Mouse (Mus musculus): Measurements from ENCODE around the gene Creb3l4. TPM values are rescaled to one million over a fixed set of nuclear protein-coding genes. Genes with fewer than 3 reads are reported as not detected.

Gene Creb3l4
- polyA plus RNA-seq, 1 experiment from 2014 or later: 3.8 TPM

DNA sequence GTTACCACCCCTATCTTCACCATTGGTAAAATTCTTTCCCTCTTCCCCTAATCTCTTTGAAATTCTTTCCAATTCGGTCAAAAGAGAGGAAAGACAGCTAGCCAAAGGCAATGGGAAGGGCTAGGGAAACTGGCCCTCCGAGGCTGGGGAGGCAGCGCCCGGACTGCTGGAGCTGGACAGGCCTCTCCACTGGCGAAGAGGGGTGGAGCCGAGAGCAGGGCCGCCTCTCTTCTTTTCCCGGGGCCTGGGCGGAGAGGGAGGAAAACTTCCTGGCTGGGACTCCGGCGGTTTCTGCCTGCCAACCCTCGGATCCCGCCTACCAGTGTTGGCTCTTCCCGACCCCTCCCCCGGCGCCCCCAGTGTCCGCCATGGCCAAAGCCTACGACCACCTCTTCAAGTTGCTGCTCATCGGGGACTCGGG lies 22.8 kb downstream of the Creb3l4 start:
- Histone ChIP-seq H3K9me3 (no peaks in the 10 kb centered on the region), H3K4me3 (peak overlapping the region; percentile 36), H3K4me1 (peaks cover 11% of the 10 kb centered on the region), H3K27ac (no peak overlapping the region), H3K27me3 (replicated peaks) (no peaks in the 10 kb centered on the region), H3K4me2 (replicated peaks) (peak overlapping the region; percentile 80), H3K9ac (peak overlapping the region; percentile 61), H3K36me3 (peaks cover 11% of the 10 kb centered on the region)
- peak; percentile 72 for ATAC-seq (ENCODE audit: low FRiP score, low read depth)
- WGBS: 1% methylated on average over 20 of the region's 20 CpGs

DNA sequence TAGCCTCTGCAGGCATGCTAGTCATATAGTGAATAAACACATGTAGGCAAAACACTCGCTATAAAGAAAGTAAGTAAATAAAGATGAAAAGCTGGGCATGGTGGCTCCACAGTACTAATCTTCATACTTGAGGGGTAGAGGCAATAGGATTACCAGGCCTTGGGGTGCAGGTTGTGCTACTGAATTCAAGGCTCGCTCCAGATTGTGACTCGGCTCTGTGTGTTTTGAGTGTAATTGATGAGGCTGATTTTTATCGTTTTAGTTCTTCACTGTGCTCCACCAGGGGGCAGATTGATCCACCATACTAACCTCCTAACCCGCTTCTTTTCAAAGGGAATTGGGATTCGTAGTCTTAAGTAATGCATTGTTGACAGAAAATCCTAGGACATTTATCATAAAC lies 23.2 kb downstream of the Creb3l4 start:
- peak overlapping the region; percentile 80 for H3K4me2 ChIP-seq (replicated peaks)
- 17% methylated on average over 6 of the region's 6 CpGs for WGBS
- peaks cover 11% of the 10 kb centered on the region for H3K4me1 ChIP-seq
- no peaks in the 10 kb centered on the region for H3K27me3 ChIP-seq (replicated peaks)
- H3K36me3 ChIP-seq: peaks cover 8% of the 10 kb centered on the region
- H3K9ac ChIP-seq: no peak overlapping the region
- H3K27ac ChIP-seq: no peak overlapping the region
- peak; percentile 34; the same call in 1 of the 2 replicates for ATAC-seq (ENCODE audit: low FRiP score, low read depth)
- peak overlapping the region; percentile 36 for H3K4me3 ChIP-seq
- H3K9me3 ChIP-seq: no peaks in the 10 kb centered on the region

DNA sequence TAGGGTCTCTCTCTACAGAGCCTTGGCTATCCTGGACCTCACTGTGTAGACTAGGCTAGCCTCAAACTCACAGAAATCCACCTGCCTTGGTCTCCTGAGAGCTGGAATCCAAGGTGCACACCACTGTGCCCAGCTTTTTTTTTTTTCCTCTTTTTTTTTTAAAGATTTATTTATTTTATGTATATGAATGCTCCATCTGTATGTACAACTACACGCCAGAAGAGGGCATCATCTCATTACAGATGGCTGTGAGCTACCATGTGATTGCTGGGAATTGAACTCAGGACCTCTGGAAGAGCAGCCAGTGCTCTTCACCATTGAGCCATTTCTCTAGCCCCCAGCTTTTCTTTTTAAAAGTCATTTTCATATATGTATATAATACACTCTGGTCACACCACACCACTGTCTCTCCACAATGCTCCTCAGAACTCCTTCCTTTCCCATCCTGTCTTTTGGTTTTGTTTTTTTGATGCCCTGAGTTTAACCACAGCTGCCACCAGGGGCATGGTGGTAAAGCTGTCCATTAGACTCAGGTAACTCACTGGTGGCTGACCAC lies 27.4 kb downstream of the Creb3l4 start:
- Histone ChIP-seq H3K4me3 (no peak overlapping the region), H3K9ac (no peak overlapping the region), H3K9me3 (no peaks in the 10 kb centered on the region), H3K36me3 (peaks cover 17% of the 10 kb centered on the region), H3K4me1 (peaks cover 26% of the 10 kb centered on the region), H3K4me2 (replicated peaks) (no peak overlapping the region), H3K27ac (no peak overlapping the region), H3K27me3 (replicated peaks) (no peaks in the 10 kb centered on the region)
- ATAC-seq (ENCODE audit: low FRiP score, low read depth): no peak
- WGBS: 32% methylated on average over 1 of the region's 1 CpGs

DNA sequence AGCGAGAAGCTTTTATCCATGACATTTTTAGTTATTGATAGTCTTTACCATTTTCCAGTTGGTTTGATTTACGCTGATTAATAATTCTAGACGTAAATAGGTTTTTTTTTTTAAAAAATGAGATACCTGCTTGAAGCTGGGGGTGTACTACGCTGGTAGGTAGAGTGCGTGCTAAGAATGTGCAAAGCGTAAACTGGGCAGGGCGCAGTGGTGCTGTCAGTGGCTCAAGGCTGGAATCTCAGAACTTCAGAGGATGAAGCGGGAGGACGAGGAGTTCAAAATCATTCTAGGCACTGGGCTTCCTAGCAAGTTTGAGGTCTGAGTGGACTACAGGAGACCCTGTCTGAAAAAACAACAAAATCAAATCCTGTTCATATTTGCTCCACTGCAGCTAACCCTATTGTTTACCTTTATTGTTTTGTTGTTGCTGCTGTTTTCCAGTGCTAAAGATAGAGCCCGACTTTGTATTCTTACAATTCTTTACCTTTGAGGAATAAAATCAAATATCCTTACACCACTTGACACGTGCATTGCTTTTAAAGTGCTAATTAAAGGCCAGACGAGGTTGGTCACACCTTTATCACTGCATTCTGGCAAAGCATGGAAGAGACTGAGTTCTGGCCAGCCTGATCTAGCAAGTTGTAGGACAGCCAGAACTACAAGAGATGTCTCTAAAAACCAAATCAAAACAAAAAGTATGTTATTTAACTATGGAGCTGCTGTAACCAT lies 29.2 kb downstream of the Creb3l4 start:
- WGBS: 14% methylated on average over 12 of the region's 12 CpGs

DNA sequence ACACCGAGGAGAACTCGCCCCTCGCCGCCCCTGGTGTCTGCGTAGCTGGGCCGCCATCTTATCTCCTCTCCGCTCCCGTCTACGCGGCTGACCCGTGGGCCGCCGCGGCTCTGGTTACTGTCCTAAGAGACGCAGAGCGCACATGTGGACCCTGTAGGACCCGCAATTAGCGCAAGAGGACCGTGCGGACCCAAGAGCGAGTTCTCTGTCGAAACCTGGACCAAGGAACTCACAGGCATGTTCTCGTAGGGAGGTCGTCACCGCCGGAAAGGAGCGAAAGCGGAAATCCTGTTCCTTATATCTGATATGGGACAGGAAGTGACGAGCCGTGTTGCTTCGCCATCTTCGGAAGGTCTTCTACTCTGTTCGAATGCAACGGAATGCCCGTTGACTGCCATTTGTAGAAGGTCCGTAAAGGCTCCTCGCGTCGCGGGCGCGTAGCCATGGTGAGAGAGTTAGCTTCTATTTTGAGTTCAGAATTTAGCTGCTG lies 29.9 kb downstream of the Creb3l4 start, which contains the start of the genes Rps27 and Rab13:
Rps27 (minus strand) TSS at position 275 of the 490 bp plus-strand sequence.
Rab13 (plus strand) TSS at position 319 of the 490 bp plus-strand sequence.
- Histone ChIP-seq H3K9me3 (no peaks in the 10 kb centered on the region), H3K9ac (peak within 1 kb of the TSS; percentile 88), H3K27me3 (replicated peaks) (no peaks in the 10 kb centered on the region), H3K4me3 (peak within 1 kb of the TSS; percentile 82), H3K36me3 (peaks cover 36% of the 10 kb centered on the region), H3K27ac (peak within 1 kb of the TSS; percentile 81; the same call in 1 of the 2 replicates), H3K4me1 (peaks cover 20% of the 10 kb centered on the region), H3K4me2 (replicated peaks) (peak within 1 kb of the TSS; percentile 90)
- WGBS: under 1% methylated on average over 42 of the region's 42 CpGs
- ATAC-seq (ENCODE audit: low FRiP score, low read depth): peak; percentile 92

More for the DNA sequence above, 29.2 kb downstream of the Creb3l4 start:
- Histone ChIP-seq H3K27ac (no peak overlapping the region), H3K4me2 (replicated peaks) (peak overlapping the region; percentile 90), H3K36me3 (peaks cover 29% of the 10 kb centered on the region), H3K4me3 (peak overlapping the region; percentile 82), H3K9ac (peak overlapping the region; percentile 88), H3K27me3 (replicated peaks) (no peaks in the 10 kb centered on the region), H3K4me1 (peaks cover 20% of the 10 kb centered on the region), H3K9me3 (no peaks in the 10 kb centered on the region)
- peak; percentile 60; the same call in 1 of the 2 replicates for ATAC-seq (ENCODE audit: low FRiP score, low read depth)

DNA sequence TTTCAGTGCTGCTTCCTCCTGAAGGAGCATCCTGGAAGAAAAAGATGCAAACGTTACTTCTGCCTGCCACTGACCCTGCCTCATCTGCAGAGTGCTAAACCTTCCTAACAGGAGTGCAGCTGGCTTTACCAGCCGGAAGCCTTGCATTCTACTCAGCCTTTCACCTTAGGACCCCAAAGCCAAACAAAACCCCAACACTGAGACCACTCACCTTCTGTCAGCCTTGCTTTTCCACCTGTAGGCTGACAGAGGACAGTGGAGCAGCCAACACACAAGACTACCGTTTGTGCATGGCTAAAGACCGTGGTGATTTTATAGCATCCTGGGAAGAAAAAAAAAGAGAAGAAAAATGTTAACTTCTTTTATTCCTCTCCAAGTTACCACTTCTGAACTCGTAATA lies 30.6 kb downstream of the Creb3l4 start:
- peak overlapping the region; percentile 82 for H3K4me3 ChIP-seq
- peak overlapping the region; percentile 88 for H3K9ac ChIP-seq
- H3K4me2 ChIP-seq (replicated peaks): peak overlapping the region; percentile 90
- WGBS: 20% methylated on average over 5 of the region's 5 CpGs
- H3K9me3 ChIP-seq: no peaks in the 10 kb centered on the region
- H3K27me3 ChIP-seq (replicated peaks): no peaks in the 10 kb centered on the region
- no peak for ATAC-seq (ENCODE audit: low FRiP score, low read depth)
- H3K27ac ChIP-seq: no peak overlapping the region
- peaks cover 20% of the 10 kb centered on the region for H3K4me1 ChIP-seq
- H3K36me3 ChIP-seq: peaks cover 43% of the 10 kb centered on the region

DNA sequence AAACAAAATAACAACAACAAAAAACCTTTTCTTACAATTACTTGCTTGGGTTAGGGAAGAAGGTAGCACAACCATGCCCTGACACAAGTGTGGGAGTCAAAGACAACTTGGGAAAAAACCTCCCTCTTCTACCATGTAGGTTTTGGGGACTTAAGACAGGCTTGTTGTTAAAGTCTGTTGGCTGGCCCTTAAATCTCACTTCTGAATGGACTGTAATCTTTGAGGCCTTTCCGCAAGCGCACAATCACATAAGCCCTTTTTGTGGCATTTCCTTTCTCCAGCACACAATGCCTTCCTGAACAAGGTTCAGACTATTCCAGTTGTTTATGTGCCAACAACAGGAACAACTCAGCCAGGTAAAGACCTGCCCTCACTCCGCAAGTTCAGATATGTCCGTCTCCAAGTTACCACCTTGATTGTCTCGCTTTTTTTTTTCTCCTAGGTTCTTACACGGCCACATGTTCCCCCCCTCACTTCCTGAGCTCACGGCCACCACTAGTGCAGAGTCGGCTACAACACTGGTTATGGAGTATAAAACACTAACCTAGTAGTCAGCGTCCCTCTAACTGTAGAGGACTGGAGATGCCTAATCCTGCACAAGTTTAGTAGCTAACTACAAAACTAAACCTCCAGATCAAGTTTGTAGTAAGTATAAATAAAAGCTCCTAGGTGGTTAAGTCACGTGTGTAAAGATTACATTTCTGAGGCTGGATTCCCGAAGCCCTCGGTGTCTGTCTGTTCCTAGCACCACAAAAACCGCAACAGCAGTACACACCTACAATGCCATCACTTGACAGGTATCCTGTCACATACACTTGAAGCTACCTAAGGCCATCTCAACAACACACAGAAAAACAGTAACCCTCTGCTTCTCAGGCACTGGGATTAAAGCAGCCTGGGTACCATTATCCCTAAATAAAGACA lies 31.6 kb downstream of the Creb3l4 start:
- H3K9ac ChIP-seq: peak overlapping the region; percentile 13; the same call in 1 of the 2 replicates
- peaks cover 46% of the 10 kb centered on the region for H3K36me3 ChIP-seq
- peak overlapping the region; percentile 82; the same call in 1 of the 2 replicates for H3K4me3 ChIP-seq
- WGBS: 85% methylated on average over 13 of the region's 13 CpGs
- peaks cover 20% of the 10 kb centered on the region for H3K4me1 ChIP-seq
- no peak for ATAC-seq (ENCODE audit: low FRiP score, low read depth)
- H3K27me3 ChIP-seq (replicated peaks): no peaks in the 10 kb centered on the region
- no peak overlapping the region for H3K27ac ChIP-seq
- peak overlapping the region; percentile 90 for H3K4me2 ChIP-seq (replicated peaks)
- H3K9me3 ChIP-seq: no peaks in the 10 kb centered on the region

DNA sequence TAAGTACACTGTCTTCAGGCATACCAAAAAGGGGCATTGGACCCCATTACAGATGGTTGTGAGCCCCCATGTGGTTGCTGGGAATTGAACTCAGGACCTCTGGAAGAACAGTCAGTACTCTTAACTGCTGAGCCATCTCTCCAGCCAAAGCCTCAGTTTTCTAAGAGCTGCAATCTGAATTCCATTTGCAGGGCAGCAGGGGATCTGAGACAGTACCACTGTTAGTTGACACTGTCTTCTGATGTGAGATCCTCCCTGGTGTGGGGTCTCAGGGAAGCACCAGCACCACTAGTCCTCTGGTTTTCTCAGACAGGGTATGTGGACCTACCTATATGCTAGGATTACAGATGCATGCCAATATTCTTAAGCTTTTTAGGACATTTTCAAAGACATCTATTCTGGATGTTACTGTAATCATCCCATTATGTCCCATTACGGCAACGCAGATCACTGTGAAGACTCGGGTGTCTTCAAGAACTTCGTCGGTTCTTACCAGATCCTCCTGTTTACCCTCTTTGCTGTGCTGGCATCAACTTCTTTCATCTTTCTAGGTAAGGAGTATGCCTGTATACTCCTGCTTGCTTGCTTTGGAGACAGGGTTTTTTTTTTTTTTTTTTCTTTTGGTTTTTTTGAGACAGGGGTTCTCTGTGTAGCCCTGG lies 33.3 kb downstream of the Creb3l4 start:
- Histone ChIP-seq H3K4me2 (replicated peaks) (no peak overlapping the region), H3K27ac (no peak overlapping the region), H3K9ac (no peak overlapping the region), H3K9me3 (no peaks in the 10 kb centered on the region), H3K27me3 (replicated peaks) (no peaks in the 10 kb centered on the region), H3K4me1 (peaks cover 20% of the 10 kb centered on the region), H3K4me3 (no peak overlapping the region), H3K36me3 (peaks cover 46% of the 10 kb centered on the region)
- no peak for ATAC-seq (ENCODE audit: low FRiP score, low read depth)
- WGBS: 95% methylated on average over 5 of the region's 5 CpGs

DNA sequence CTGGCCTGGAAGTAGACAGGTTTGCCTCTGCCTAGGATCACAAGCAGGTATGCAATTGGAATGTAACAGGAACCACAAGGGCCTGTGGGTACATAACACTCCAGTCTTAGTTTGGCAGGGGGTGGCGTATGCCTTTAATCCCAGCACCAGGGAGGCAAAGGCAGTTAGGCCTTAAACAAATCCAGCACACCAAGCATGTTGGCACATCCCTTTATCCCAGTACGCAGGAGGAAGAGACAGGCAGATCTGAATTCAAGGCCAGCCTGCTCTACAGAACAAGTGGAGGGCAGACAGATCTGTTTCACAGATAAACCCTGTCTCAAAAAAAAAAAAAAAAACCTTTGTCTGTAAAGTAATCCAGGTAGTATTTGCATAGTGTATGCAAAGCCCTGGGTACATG lies 34.6 kb downstream of the Creb3l4 start:
- no peaks in the 10 kb centered on the region for H3K27me3 ChIP-seq (replicated peaks)
- WGBS: 86% methylated on average over 2 of the region's 2 CpGs
- H3K36me3 ChIP-seq: peaks cover 46% of the 10 kb centered on the region
- H3K4me2 ChIP-seq (replicated peaks): no peak overlapping the region
- no peak overlapping the region for H3K27ac ChIP-seq
- no peaks in the 10 kb centered on the region for H3K9me3 ChIP-seq
- H3K4me3 ChIP-seq: no peak overlapping the region
- H3K4me1 ChIP-seq: peaks cover 18% of the 10 kb centered on the region
- ATAC-seq (ENCODE audit: low FRiP score, low read depth): no peak
- H3K9ac ChIP-seq: no peak overlapping the region

DNA sequence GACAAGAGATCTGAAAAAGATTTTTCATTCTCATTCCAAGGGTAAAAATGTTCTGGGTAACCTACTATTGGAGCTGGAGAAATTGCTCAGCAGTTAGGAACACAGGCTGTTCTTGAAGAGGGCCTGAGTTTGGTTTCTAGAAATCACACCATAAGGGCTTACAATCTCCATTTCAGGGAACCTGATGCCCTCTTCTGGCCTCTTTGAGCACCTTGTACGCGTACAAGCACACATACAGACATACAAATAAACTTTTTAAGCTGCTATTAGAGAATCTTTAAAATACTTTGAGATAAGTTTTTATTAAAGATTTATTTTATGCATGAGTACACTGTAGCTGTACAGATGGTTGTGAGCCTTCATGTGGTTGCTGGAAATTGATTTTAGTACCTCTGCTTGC lies 38.7 kb downstream of the Creb3l4 start:
- WGBS: 93% methylated on average over 2 of the region's 2 CpGs

DNA sequence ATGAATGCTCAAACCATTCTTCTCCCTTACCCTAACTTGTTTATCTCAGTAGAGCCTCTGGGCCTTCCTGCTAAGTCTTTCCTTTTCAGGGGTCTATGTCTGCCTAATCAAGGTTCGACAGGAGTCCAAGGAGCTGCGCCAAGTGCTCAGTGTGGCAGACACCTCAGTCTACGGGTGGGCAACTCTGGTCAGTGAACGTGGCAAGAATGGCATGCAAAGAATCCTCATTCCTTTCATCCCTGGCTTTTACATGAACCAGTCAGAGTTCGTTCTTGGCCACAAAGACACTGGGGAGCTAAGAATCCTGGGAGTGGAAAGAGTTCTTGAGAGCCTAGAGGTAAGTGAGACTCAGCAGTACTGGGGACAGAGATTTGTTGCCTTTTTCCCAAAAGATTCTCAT lies 39.7 kb downstream of the Creb3l4 start:
- H3K9ac ChIP-seq: no peak overlapping the region
- no peak overlapping the region for H3K4me2 ChIP-seq (replicated peaks)
- H3K4me3 ChIP-seq: no peak overlapping the region
- peaks cover 11% of the 10 kb centered on the region for H3K36me3 ChIP-seq
- no peak for ATAC-seq (ENCODE audit: low FRiP score, low read depth)
- H3K4me1 ChIP-seq: no peaks in the 10 kb centered on the region
- H3K27ac ChIP-seq: no peak overlapping the region
- WGBS: 83% methylated on average over 5 of the region's 5 CpGs
- H3K27me3 ChIP-seq (replicated peaks): no peaks in the 10 kb centered on the region
- H3K9me3 ChIP-seq: no peaks in the 10 kb centered on the region

More for the DNA sequence above, 38.7 kb downstream of the Creb3l4 start:
- Histone ChIP-seq H3K27me3 (replicated peaks) (no peaks in the 10 kb centered on the region), H3K4me2 (replicated peaks) (no peak overlapping the region), H3K4me3 (no peak overlapping the region), H3K27ac (no peak overlapping the region), H3K4me1 (no peaks in the 10 kb centered on the region), H3K36me3 (peaks cover 20% of the 10 kb centered on the region), H3K9me3 (no peaks in the 10 kb centered on the region), H3K9ac (no peak overlapping the region)
- no peak for ATAC-seq (ENCODE audit: low FRiP score, low read depth)
